Mouse (Mus musculus): ENCODE measurements around the gene Adra2b. TPM values are rescaled to one million over a fixed set of nuclear protein-coding genes. Genes with fewer than 3 reads are reported as not detected.

Adra2b gene
- polyA plus RNA-seq, 1 experiment from 2014 or later = not detected

GRCm38 (mm10) chr2:127363696-127364095, 688 bp downstream of the Adra2b start:
- no peak overlapping the region for H3K27ac ChIP-seq
- 15% methylated on average over 19 of the region's 20 CpGs for WGBS (ENCODE audit: missing documents)
- no peak overlapping the region for H3K4me3 ChIP-seq (ENCODE audit: inconsistent target)
- H3K36me3 ChIP-seq (ENCODE audit: inconsistent target) = no peaks in the 10 kb centered on the region
- H3K79me2 ChIP-seq (ENCODE audit: inconsistent target) = no peaks in the 10 kb centered on the region

- 6% methylated on average over 8 of the region's 8 CpGs for WGBS (ENCODE audit: missing documents)
- H3K36me3 ChIP-seq (ENCODE audit: inconsistent target) = no peaks in the 10 kb centered on the region
- no peak overlapping the region for H3K27ac ChIP-seq
- no peaks in the 10 kb centered on the region for H3K79me2 ChIP-seq (ENCODE audit: inconsistent target)
- no peak overlapping the region for H3K4me3 ChIP-seq (ENCODE audit: inconsistent target)
Observed at GRCm38 (mm10) chr2:127364452-127364851, 1.4 kb downstream of the Adra2b start.

GRCm38 (mm10) chr2:127367126-127367820, 4.3 kb downstream of the Adra2b start:
- 89% methylated on average over 9 of the region's 10 CpGs for WGBS (ENCODE audit: missing documents)
- Histone ChIP-seq H3K27ac (no peak overlapping the region), H3K79me2 (ENCODE audit: inconsistent target) (no peaks in the 10 kb centered on the region), H3K4me3 (ENCODE audit: inconsistent target) (no peak overlapping the region), H3K36me3 (ENCODE audit: inconsistent target) (no peaks in the 10 kb centered on the region)

- H3K36me3 ChIP-seq (ENCODE audit: inconsistent target) = no peaks in the 10 kb centered on the region
- no peaks in the 10 kb centered on the region for H3K79me2 ChIP-seq (ENCODE audit: inconsistent target)
- no peak overlapping the region for H3K27ac ChIP-seq
- WGBS (ENCODE audit: missing documents) = 78% methylated on average over 5 of the region's 5 CpGs
- H3K4me3 ChIP-seq (ENCODE audit: inconsistent target) = no peak overlapping the region
Observed at GRCm38 (mm10) chr2:127369703-127370376, 6.8 kb downstream of the Adra2b start.

- no peak overlapping the region for H3K4me3 ChIP-seq (ENCODE audit: inconsistent target)
- WGBS (ENCODE audit: missing documents) = 74% methylated on average over 8 of the region's 9 CpGs
- H3K79me2 ChIP-seq (ENCODE audit: inconsistent target) = no peaks in the 10 kb centered on the region
- no peaks in the 10 kb centered on the region for H3K36me3 ChIP-seq (ENCODE audit: inconsistent target)
- no peak overlapping the region for H3K27ac ChIP-seq
Observed at GRCm38 (mm10) chr2:127370561-127371483, 7.8 kb downstream of the Adra2b start.

GRCm38 (mm10) chr2:127371484-127371861, 8.5 kb downstream of the Adra2b start:
- no peaks in the 10 kb centered on the region for H3K36me3 ChIP-seq (ENCODE audit: inconsistent target)
- WGBS (ENCODE audit: missing documents) = 100% methylated on average over 1 of the region's 1 CpGs
- no peaks in the 10 kb centered on the region for H3K79me2 ChIP-seq (ENCODE audit: inconsistent target)
- H3K4me3 ChIP-seq (ENCODE audit: inconsistent target) = no peak overlapping the region
- no peak overlapping the region for H3K27ac ChIP-seq

- 92% methylated on average over 2 of the region's 2 CpGs for WGBS (ENCODE audit: missing documents)
- Histone ChIP-seq H3K79me2 (ENCODE audit: inconsistent target) (no peaks in the 10 kb centered on the region), H3K36me3 (ENCODE audit: inconsistent target) (no peaks in the 10 kb centered on the region), H3K27ac (no peak overlapping the region), H3K4me3 (ENCODE audit: inconsistent target) (no peak overlapping the region)
Observed at GRCm38 (mm10) chr2:127372082-127372481, 9.1 kb downstream of the Adra2b start.

GRCm38 (mm10) chr2:127374131-127374530, 11.1 kb downstream of the Adra2b start:
- 91% methylated on average over 3 of the region's 3 CpGs for WGBS (ENCODE audit: missing documents)
- Histone ChIP-seq H3K4me3 (ENCODE audit: inconsistent target) (no peak overlapping the region), H3K36me3 (ENCODE audit: inconsistent target) (no peaks in the 10 kb centered on the region), H3K27ac (no peak overlapping the region), H3K79me2 (ENCODE audit: inconsistent target) (no peaks in the 10 kb centered on the region)

GRCm38 (mm10) chr2:127375087-127375486, 12.1 kb downstream of the Adra2b start:
- Histone ChIP-seq H3K79me2 (ENCODE audit: inconsistent target) (no peaks in the 10 kb centered on the region), H3K4me3 (ENCODE audit: inconsistent target) (no peak overlapping the region), H3K36me3 (ENCODE audit: inconsistent target) (no peaks in the 10 kb centered on the region), H3K27ac (no peak overlapping the region)
- 77% methylated on average over 3 of the region's 3 CpGs for WGBS (ENCODE audit: missing documents)

- Histone ChIP-seq H3K36me3 (ENCODE audit: inconsistent target) (no peaks in the 10 kb centered on the region), H3K79me2 (ENCODE audit: inconsistent target) (no peaks in the 10 kb centered on the region), H3K27ac (no peak overlapping the region), H3K4me3 (ENCODE audit: inconsistent target) (no peak overlapping the region)
- 31% methylated on average over 7 of the region's 7 CpGs for WGBS (ENCODE audit: missing documents)
Observed at GRCm38 (mm10) chr2:127375759-127376341, 12.8 kb downstream of the Adra2b start.

- Histone ChIP-seq H3K4me3 (ENCODE audit: inconsistent target) (no peak overlapping the region), H3K27ac (no peak overlapping the region), H3K79me2 (ENCODE audit: inconsistent target) (no peaks in the 10 kb centered on the region), H3K36me3 (ENCODE audit: inconsistent target) (no peaks in the 10 kb centered on the region)
- WGBS (ENCODE audit: missing documents) = 97% methylated on average over 6 of the region's 6 CpGs
Observed at GRCm38 (mm10) chr2:127376423-127377051, 13.5 kb downstream of the Adra2b start.

GRCm38 (mm10) chr2:127377942-127378610, 15.1 kb downstream of the Adra2b start:
- 70% methylated on average over 7 of the region's 7 CpGs for WGBS (ENCODE audit: missing documents)
- Histone ChIP-seq H3K79me2 (ENCODE audit: inconsistent target) (no peaks in the 10 kb centered on the region), H3K36me3 (ENCODE audit: inconsistent target) (no peaks in the 10 kb centered on the region), H3K4me3 (ENCODE audit: inconsistent target) (no peak overlapping the region), H3K27ac (no peak overlapping the region)

- WGBS (ENCODE audit: missing documents) = 91% methylated on average over 7 of the region's 7 CpGs
- H3K4me3 ChIP-seq (ENCODE audit: inconsistent target) = no peak overlapping the region
- H3K79me2 ChIP-seq (ENCODE audit: inconsistent target) = no peaks in the 10 kb centered on the region
- no peaks in the 10 kb centered on the region for H3K36me3 ChIP-seq (ENCODE audit: inconsistent target)
- no peak overlapping the region for H3K27ac ChIP-seq
Observed at GRCm38 (mm10) chr2:127378611-127378990, 15.6 kb downstream of the Adra2b start.

- WGBS (ENCODE audit: missing documents) = 94% methylated on average over 3 of the region's 3 CpGs
- Histone ChIP-seq H3K36me3 (ENCODE audit: inconsistent target) (no peaks in the 10 kb centered on the region), H3K27ac (no peak overlapping the region), H3K4me3 (ENCODE audit: inconsistent target) (no peak overlapping the region), H3K79me2 (ENCODE audit: inconsistent target) (no peaks in the 10 kb centered on the region)
Observed at GRCm38 (mm10) chr2:127379250-127379649, 16.2 kb downstream of the Adra2b start.
